Mouse (Mus musculus) CD4-positive, CD25-positive, alpha-beta regulatory T cell (primary cell): ENCODE data around the gene Gm14443. TPM values are rescaled to one million over a fixed set of nuclear protein-coding genes. Genes with fewer than 3 reads are reported as not detected.

ENCODE experiments used
- polyA plus RNA-seq: library from polyadenylated mRNA; unstranded; fragments of 100-300 nt; shearing (Covaris generic); gene quantifications from one replicate; pipeline ENCODE4 v1.2.1, GENCODE M21; 2017

Gene Gm14443
- 0.13 TPM for polyA plus RNA-seq

DNA sequence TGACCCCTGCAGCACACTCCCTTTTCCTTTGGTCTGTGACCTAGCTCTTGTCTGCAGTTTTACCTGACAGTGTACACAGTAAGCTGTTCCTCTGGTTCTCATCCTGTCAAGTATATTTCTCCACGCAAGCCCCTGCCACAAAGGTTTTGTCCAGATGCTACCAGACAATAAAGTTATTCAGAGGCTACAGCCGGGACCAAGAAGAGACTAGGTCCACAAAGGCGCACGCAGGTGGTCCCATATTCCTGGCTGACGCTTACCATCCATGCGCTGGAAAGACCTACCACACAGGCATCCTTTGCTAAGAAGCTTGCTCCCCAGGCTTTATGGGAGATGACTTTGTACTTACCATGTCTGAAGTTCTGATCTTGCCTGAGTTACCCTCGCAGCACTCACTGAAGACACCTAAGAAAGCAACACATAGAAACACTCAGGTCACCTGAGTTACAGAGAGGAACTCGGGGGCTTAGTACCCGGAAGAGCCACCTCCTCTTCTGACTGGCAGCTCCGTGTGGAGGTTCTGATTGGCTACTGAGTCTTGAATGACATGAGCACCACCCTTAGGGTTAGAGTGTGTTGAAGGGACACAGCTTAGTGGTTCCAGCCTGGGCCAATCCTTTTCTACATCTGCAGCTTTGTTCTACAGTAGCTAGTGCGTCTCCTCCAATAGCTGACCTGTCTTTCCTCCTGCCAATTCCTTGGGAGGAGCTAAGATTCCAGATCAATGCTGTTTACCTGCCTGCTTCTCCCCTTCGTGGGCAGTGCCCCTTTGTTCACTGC, at the start of gene Gm14443:
Gene Gm14443, minus strand, starts transcription at position 471 of the 780 bp plus-strand sequence.

DNA sequence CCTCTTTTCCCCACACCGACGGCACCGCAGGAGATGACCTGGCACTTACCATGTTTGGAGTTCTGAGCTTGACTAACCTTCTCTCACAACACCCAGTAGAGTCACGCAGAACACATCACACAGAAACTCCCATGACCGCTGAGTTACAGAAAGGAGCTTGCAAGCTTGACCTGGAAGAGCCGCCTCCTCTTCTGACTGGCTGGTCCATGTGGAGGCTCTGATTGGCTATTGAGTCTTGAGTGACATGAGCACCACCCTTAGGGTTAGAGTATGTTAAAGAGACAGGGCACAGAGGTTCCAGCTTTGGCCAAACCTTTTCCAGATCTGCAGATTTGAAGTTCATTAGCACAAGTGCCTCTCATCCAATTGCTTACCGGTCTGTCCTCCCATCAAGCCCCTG, 31.1 kb upstream of the Gm14443 start, which contains the start of gene Gm14391:
Gene Gm14391, minus strand, starts transcription at position 186 of the 400 bp plus-strand sequence.

GRCm38 (mm10) chr2:175141993-175142295, 33.7 kb downstream of the Gm14443 start, which contains the start of gene Gm14399:
TSS of gene Gm14399 (minus strand) at chr2:175142012.

Other genes starting within 250 kb of the Gm14443 start
- 0.22 TPM for gene Gm14444, start 165.6 kb downstream of the Gm14443 start, polyA plus RNA-seq
- not detected for gene Gm14393, start 108.1 kb downstream of the Gm14443 start, polyA plus RNA-seq
- gene Gm14399, start 33.9 kb downstream of the Gm14443 start, polyA plus RNA-seq, result 7.7 TPM
- 3.4 TPM for gene Gm14391, start 31.0 kb upstream of the Gm14443 start, polyA plus RNA-seq
- 3.6 TPM for gene Gm14440, start 99.3 kb upstream of the Gm14443 start, polyA plus RNA-seq
- 11.9 TPM for gene Gm4631, start 162.3 kb upstream of the Gm14443 start, polyA plus RNA-seq
- gene Zfp968, start 196.6 kb upstream of the Gm14443 start, polyA plus RNA-seq, result 2.9 TPM